Mouse (Mus musculus) midbrain, postnatal 0 days (tissue): ENCODE data around the gene Hist2h3b. TPM values are rescaled to one million over a fixed set of nuclear protein-coding genes. Genes with fewer than 3 reads are reported as not detected.

ENCODE experiments used
- ATAC-seq: fragments of 200-750 bp; cut with Nextera tagmentation; 2 replicates; pipeline ENCODE4 v1.8.0; 2017; ENCODE audit warnings: moderate number of reproducible peaks, mild to moderate bottlenecking, moderate TSS enrichment, moderate library complexity; ENCODE audit not compliant: low FRiP score
- DNase-seq: peaks from one replicate; pipeline ENCODE4 v3.0.0-alpha.2; 2015; ENCODE audit warnings: low spot score
- H3K27ac ChIP-seq: fragments of 300-500 bp; sonication (generic); 2 replicates; pipeline ENCODE4 v1.5.1; 2014; ENCODE audit warnings: low read depth, mild to moderate bottlenecking, low read length, mixed read lengths
- H3K27me3 ChIP-seq: fragments of 300-500 bp; sonication (generic); 2 replicates; pipeline ENCODE4 v1.6.1; 2014; ENCODE audit warnings: low read length, control low read depth, mixed read lengths; ENCODE audit not compliant: insufficient read depth
- H3K36me3 ChIP-seq: fragments of 300-500 bp; sonication (generic); 2 replicates; pipeline ENCODE4 v1.6.1; 2014; ENCODE audit warnings: low read length, control low read depth, mixed read lengths; ENCODE audit not compliant: insufficient read depth
- H3K4me1 ChIP-seq: fragments of 300-500 bp; sonication (generic); 2 replicates; pipeline ENCODE4 v1.6.1; 2014; ENCODE audit warnings: mild to moderate bottlenecking, control low read depth, antibody characterized with exemption, low read length, mixed read lengths; ENCODE audit not compliant: insufficient read depth
- H3K4me2 ChIP-seq: fragments of 300-500 bp; sonication (generic); 2 replicates; pipeline ENCODE4 v1.6.1; 2014; ENCODE audit warnings: low read depth, mild to moderate bottlenecking, low read length, mixed read lengths; ENCODE audit not compliant: poor library complexity, severe bottlenecking
- H3K4me3 ChIP-seq: fragments of 300-500 bp; sonication (generic); 2 replicates; pipeline ENCODE4 v1.5.1; 2014; ENCODE audit warnings: low read depth, mild to moderate bottlenecking, low read length, moderate library complexity
- H3K9ac ChIP-seq: fragments of 300-500 bp; sonication (generic); replicated peaks from 2 replicates; pipeline ENCODE4 v1.6.1; 2014; ENCODE audit warnings: mild to moderate bottlenecking, low read length, moderate library complexity, mixed read lengths; ENCODE audit not compliant: poor library complexity, severe bottlenecking
- H3K9me3 ChIP-seq: fragments of 300-500 bp; sonication (generic); 2 replicates; pipeline ENCODE4 v1.6.1; 2016; ENCODE audit warnings: low read length, control low read depth
- CTCF ChIP-seq: IDR thresholded peaks from 2 replicates; pipeline ENCODE4 v1.5.1; 2016; ENCODE audit warnings: antibody characterized with exemption, mild to moderate bottlenecking
- WGBS: fragments of 180-500 bp; shearing (Covaris S2); extraction: QIAGEN DNeasy Blood & Tissue Kit; methylation state at CpG from one replicate; pipeline ENCODE4 v1.1.7; 2014; 5-methylcytosine and 5-hydroxymethylcytosine counted together
- polyA plus RNA-seq: library from polyadenylated mRNA; unstranded; fragments of >200 nt; fragmentation: Nextera tagmentation; extraction: Ambion mirVana; gene quantifications from 2 replicates; pipeline ENCODE4 v1.2.1, GENCODE M21; 2015
- total RNA-seq: library from RNA; depleted of rRNA; stranded (reverse); fragments of >200 nt; gene quantifications from 2 replicates; pipeline ENCODE4 v1.2.3, GENCODE M21; 2014

The Hist2h3b gene
- total and polyA plus RNA-seq, 2 experiments from 2014 or later: 8.3 to 1,135 TPM

GRCm38 (mm10) chr3:96292641-96293040 lies 24.2 kb downstream of the Hist2h3b start:
- H3K4me1 ChIP-seq: no peaks in the 10 kb centered on the region
- no peaks in the 10 kb centered on the region for H3K9me3 ChIP-seq
- no peak overlapping the region for H3K9ac ChIP-seq
- no peaks in the 10 kb centered on the region for H3K27me3 ChIP-seq
- H3K4me3 ChIP-seq: no peak overlapping the region
- no peak overlapping the region for H3K27ac ChIP-seq
- H3K36me3 ChIP-seq: no peaks in the 10 kb centered on the region
- no peak overlapping the region for H3K4me2 ChIP-seq
- DNase-seq (no peak), ATAC-seq (no peak)
- WGBS: 68% methylated on average over 6 of the region's 6 CpGs
- TF ChIP-seq CTCF: no peak

GRCm38 (mm10) chr3:96293368-96293767 lies 24.9 kb downstream of the Hist2h3b start:
- Histone ChIP-seq H3K9me3 (no peaks in the 10 kb centered on the region), H3K4me2 (no peak overlapping the region), H3K4me1 (no peaks in the 10 kb centered on the region), H3K27me3 (no peaks in the 10 kb centered on the region), H3K4me3 (no peak overlapping the region), H3K36me3 (no peaks in the 10 kb centered on the region), H3K9ac (no peak overlapping the region), H3K27ac (no peak overlapping the region)
- 58% methylated on average over 5 of the region's 5 CpGs for WGBS
- DNase-seq (no peak), ATAC-seq (no peak)
- TF ChIP-seq CTCF: no peak

GRCm38 (mm10) chr3:96293787-96294186 lies 25.3 kb downstream of the Hist2h3b start, which contains the start of gene Fcgr1:
Gene Fcgr1 (minus strand): TSS chr3:96293969.
- Histone ChIP-seq H3K4me1 (no peaks in the 10 kb centered on the region), H3K9me3 (no peaks in the 10 kb centered on the region), H3K27ac (no peak within 1 kb of the TSS), H3K9ac (no peak within 1 kb of the TSS), H3K4me3 (no peak within 1 kb of the TSS), H3K36me3 (no peaks in the 10 kb centered on the region), H3K4me2 (no peak within 1 kb of the TSS), H3K27me3 (no peaks in the 10 kb centered on the region)
- DNase-seq: no peak
- TF ChIP-seq CTCF: no peak
- WGBS: 87% methylated on average over 4 of the region's 4 CpGs
- ATAC-seq: no peak

- no peaks in the 10 kb centered on the region for H3K4me1 ChIP-seq
- H3K27me3 ChIP-seq: no peaks in the 10 kb centered on the region
- H3K36me3 ChIP-seq: no peaks in the 10 kb centered on the region
- no peak overlapping the region for H3K27ac ChIP-seq
- DNase-seq (no peak), ATAC-seq (no peak)
- H3K4me3 ChIP-seq: no peak overlapping the region
- no peak for TF ChIP-seq CTCF
- H3K9ac ChIP-seq: no peak overlapping the region
- H3K4me2 ChIP-seq: no peak overlapping the region
- no peaks in the 10 kb centered on the region for H3K9me3 ChIP-seq
- 90% methylated on average over 4 of the region's 4 CpGs for WGBS
Measured at GRCm38 (mm10) chr3:96298360-96298759, 29.9 kb downstream of the Hist2h3b start.

GRCm38 (mm10) chr3:96299562-96299961 lies 31.1 kb downstream of the Hist2h3b start:
- ATAC-seq (no peak), DNase-seq (no peak)
- Histone ChIP-seq H3K4me1 (no peaks in the 10 kb centered on the region), H3K9ac (no peak overlapping the region), H3K27ac (no peak overlapping the region), H3K36me3 (no peaks in the 10 kb centered on the region), H3K9me3 (no peaks in the 10 kb centered on the region), H3K27me3 (no peaks in the 10 kb centered on the region), H3K4me3 (no peak overlapping the region), H3K4me2 (no peak overlapping the region)
- no peak for TF ChIP-seq CTCF
- 100% methylated on average over 2 of the region's 2 CpGs for WGBS

GRCm38 (mm10) chr3:96300706-96301529 lies 32.5 kb downstream of the Hist2h3b start:
- no peak overlapping the region for H3K27ac ChIP-seq
- ATAC-seq: no peak

More at GRCm38 (mm10) chr3:96300706-96301529, 32.5 kb downstream of the Hist2h3b start:
- Histone ChIP-seq H3K36me3 (no peaks in the 10 kb centered on the region), H3K4me2 (0 out of 2 replicates have a peak overlapping the region, but pooled peaks have one; percentile 0), H3K9ac (no peak overlapping the region), H3K9me3 (no peaks in the 10 kb centered on the region), H3K4me3 (no peak overlapping the region), H3K4me1 (no peaks in the 10 kb centered on the region), H3K27me3 (no peaks in the 10 kb centered on the region)
- DNase-seq: no peak
- WGBS: 81% methylated on average over 26 of the region's 26 CpGs
- no peak for TF ChIP-seq CTCF
